Mouse (Mus musculus) heart, embryonic 14.5 days (tissue): ENCODE measurements around the gene Spcs2. TPM values are rescaled to one million over a fixed set of nuclear protein-coding genes. Genes with fewer than 3 reads are reported as not detected.

Source experiments
- ATAC-seq: fragments of 200-750 bp; cut with Nextera tagmentation; 2 replicates; pipeline ENCODE4 v1.8.0; 2017; ENCODE audit warnings: low read depth, moderate TSS enrichment; ENCODE audit not compliant: insufficient number of reproducible peaks, insufficient read depth, low FRiP score
- H3K27ac ChIP-seq, 2 experiments: fragments of 200-500 bp in 1 of 2; fragments of 300-500 bp in 1 of 2; sonication (generic) in 1 of 2; replicated peaks in 1 of 2; 2 replicates each; pipeline ENCODE4 v1.5.1; 2012 to 2014; ENCODE audit warnings: low read depth in 2 of 2, low read length in 2 of 2, control low read depth in 1 of 2, mild to moderate bottlenecking in 1 of 2, mixed read lengths in 1 of 2; ENCODE audit not compliant: control insufficient read depth in 1 of 2, insufficient read depth in 1 of 2
- H3K27me3 ChIP-seq: fragments of 300-500 bp; sonication (generic); 2 replicates; pipeline ENCODE4 v1.6.1; 2014; ENCODE audit warnings: mild to moderate bottlenecking, low read length, control low read depth; ENCODE audit not compliant: control insufficient read depth, insufficient read depth
- H3K36me3 ChIP-seq: fragments of 300-500 bp; sonication (generic); 2 replicates; pipeline ENCODE4 v1.6.1; 2014; ENCODE audit warnings: mild to moderate bottlenecking, control low read depth, low read length, mixed read lengths; ENCODE audit not compliant: control insufficient read depth, insufficient read depth
- H3K4me1 ChIP-seq, 2 experiments: fragments of 200-500 bp in 1 of 2; fragments of 300-500 bp in 1 of 2; sonication (generic) in 1 of 2; 2 replicates each; pipeline ENCODE4 v1.6.1; 2012 to 2014; ENCODE audit warnings: low read length in 2 of 2, control low read depth in 1 of 2, mixed read lengths in 1 of 2; ENCODE audit not compliant: control insufficient read depth in 2 of 2, insufficient read depth in 2 of 2
- H3K4me2 ChIP-seq: fragments of 300-500 bp; sonication (generic); 2 replicates; pipeline ENCODE4 v1.6.1; 2014; ENCODE audit warnings: mild to moderate bottlenecking, low read length
- H3K4me3 ChIP-seq, 2 experiments: fragments of 200-500 bp in 1 of 2; fragments of 300-500 bp in 1 of 2; sonication (generic) in 1 of 2; 2 replicates each; pipeline ENCODE4 v1.5.1; 2012 to 2014; ENCODE audit warnings: low read length in 2 of 2, mild to moderate bottlenecking in 2 of 2, control low read depth in 1 of 2, low read depth in 1 of 2, moderate library complexity in 1 of 2; ENCODE audit not compliant: control insufficient read depth in 1 of 2, insufficient read depth in 1 of 2
- H3K9ac ChIP-seq: fragments of 300-500 bp; sonication (generic); 2 replicates; pipeline ENCODE4 v1.6.1; 2014; ENCODE audit warnings: mild to moderate bottlenecking, low read length
- H3K9me3 ChIP-seq: fragments of 300-500 bp; sonication (generic); 2 replicates; pipeline ENCODE4 v1.6.1; 2016; ENCODE audit warnings: low read length, control low read depth; ENCODE audit not compliant: control insufficient read depth
- WGBS: fragments of 180-500 bp; shearing (Covaris S2); extraction: QIAGEN DNeasy Blood & Tissue Kit; methylation state at CpG from one replicate; pipeline ENCODE4 v1.1.7; 2014; 5-methylcytosine and 5-hydroxymethylcytosine counted together
- polyA plus RNA-seq: library from polyadenylated mRNA; unstranded; fragments of >200 nt; fragmentation: Nextera tagmentation; extraction: Ambion mirVana; gene quantifications from 2 replicates; pipeline ENCODE4 v1.2.1, GENCODE M21; 2014

Spcs2 gene
- polyA plus RNA-seq, 1 experiment from 2014 or later = 169 TPM

DNA sequence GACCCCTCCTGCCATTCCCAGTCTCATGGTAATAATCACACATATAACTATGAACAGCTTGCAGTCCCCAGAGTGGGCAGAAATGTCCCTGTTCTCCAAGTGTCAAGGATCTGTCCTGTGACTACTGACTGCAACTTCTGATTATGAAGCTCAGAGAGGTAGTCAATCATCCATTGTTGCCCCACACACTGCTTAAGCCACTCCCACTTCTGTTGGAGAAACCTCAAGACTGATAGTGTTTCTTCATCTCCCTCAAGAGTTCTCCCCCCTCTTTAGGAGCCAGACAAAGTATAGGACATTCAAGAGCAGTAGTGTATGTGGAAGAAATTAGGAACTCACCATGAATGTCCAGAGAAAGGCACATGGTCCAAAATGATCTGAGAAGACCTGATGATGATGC lies 24.5 kb upstream of the Spcs2 start:
- Histone ChIP-seq H3K4me2 (no peak overlapping the region), H3K4me1 (no peaks in the 10 kb centered on the region; a peak in 1 of 4 replicates), H3K27ac (no peak overlapping the region), H3K4me3 (no peak overlapping the region), H3K9ac (no peak overlapping the region), H3K36me3 (no peaks in the 10 kb centered on the region), H3K27me3 (0 out of 2 replicates have a peak, but pooled peaks cover 3% of the 10 kb centered on the region), H3K9me3 (no peaks in the 10 kb centered on the region)
- no peak for ATAC-seq

DNA sequence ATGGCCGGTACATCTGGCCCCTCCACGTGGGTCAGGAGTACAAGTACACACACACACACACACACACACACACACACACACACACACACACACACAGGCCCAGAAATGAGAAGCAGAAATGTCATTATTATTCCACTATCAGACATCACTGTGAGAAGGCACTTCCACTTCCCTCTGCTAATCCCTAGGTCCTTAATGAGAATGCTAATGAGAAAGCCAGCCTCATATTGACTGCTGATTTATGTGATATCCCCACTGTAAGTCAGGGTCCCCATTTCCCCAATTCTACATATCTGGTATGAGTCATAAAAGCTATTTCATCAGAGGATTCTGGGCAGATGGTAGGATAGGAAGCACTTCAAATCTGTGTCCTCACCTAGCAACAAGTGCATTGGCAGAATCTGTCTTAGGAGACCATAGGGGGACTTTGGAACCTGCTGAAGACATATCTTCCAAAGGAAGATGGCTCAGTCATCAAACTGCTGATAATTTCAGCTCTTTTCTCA lies 24.0 kb upstream of the Spcs2 start:
- no peak overlapping the region for H3K27ac ChIP-seq
- H3K9ac ChIP-seq = no peak overlapping the region
- WGBS = 74% methylated on average over 2 of the region's 2 CpGs
- no peaks in the 10 kb centered on the region for H3K9me3 ChIP-seq
- no peak for ATAC-seq
- H3K4me1 ChIP-seq = no peaks in the 10 kb centered on the region; a peak in 1 of 4 replicates
- H3K4me2 ChIP-seq = no peak overlapping the region
- no peak overlapping the region for H3K4me3 ChIP-seq
- 0 out of 2 replicates have a peak, but pooled peaks cover 3% of the 10 kb centered on the region for H3K27me3 ChIP-seq
- H3K36me3 ChIP-seq = no peaks in the 10 kb centered on the region

DNA sequence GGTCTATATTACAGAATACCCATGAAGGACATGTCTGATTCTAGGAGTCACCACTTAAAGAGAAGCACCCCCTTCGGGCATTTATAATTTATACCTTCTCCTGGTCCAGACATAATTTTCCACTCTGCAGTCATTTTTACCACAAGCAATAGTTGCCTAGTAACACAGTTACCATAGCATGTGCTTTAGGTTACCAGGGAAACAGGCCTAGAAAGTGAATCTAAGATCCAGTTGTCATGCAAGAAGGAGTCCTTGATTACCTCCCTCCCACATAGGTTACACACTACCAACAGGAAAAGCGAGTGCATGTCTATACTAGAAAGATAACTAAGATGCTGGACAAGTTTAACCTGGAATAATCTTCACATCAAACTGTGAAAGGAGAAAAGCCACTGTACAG lies 15.0 kb upstream of the Spcs2 start:
- ATAC-seq = no peak
- no peaks in the 10 kb centered on the region for H3K27me3 ChIP-seq
- no peaks in the 10 kb centered on the region for H3K36me3 ChIP-seq
- no peaks in the 10 kb centered on the region for H3K9me3 ChIP-seq
- peaks cover 2 to 7% of the 10 kb centered on the region in 2 experiments; a peak in 3 of 4 replicates for H3K4me1 ChIP-seq
- H3K4me3 ChIP-seq = no peak overlapping the region
- WGBS = 64% methylated on average over 2 of the region's 2 CpGs
- H3K4me2 ChIP-seq = no peak overlapping the region
- H3K9ac ChIP-seq = no peak overlapping the region
- no peak overlapping the region for H3K27ac ChIP-seq

DNA sequence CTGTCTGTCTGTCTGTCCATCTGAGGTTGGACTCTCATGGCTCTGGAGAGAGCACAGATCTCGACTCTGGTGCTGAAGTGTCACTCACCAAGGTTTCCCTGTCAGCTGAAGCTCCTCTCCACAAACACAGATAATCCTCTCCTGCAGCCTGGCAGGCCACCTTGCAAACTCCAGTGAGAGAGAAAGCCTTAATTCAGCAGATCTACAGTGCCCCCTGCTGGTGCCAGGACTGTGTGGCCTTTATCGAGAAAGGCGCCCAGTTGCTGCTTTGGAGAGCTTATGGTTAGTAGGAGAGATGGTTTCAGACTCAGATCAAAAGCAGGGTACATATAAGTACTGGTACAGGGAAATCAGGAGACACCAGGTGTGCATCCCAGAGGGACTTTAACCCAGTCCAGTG lies 13.1 kb upstream of the Spcs2 start:
- Histone ChIP-seq H3K4me1 (peaks cover 2 to 7% of the 10 kb centered on the region in 2 experiments; a peak in 3 of 4 replicates), H3K27me3 (no peaks in the 10 kb centered on the region), H3K4me3 (no peak overlapping the region), H3K4me2 (no peak overlapping the region; the same call in 1 of the 2 replicates), H3K36me3 (no peaks in the 10 kb centered on the region), H3K27ac (no peak overlapping the region), H3K9me3 (no peaks in the 10 kb centered on the region), H3K9ac (no peak overlapping the region)
- 1% methylated on average over 3 of the region's 3 CpGs for WGBS
- ATAC-seq = peak; percentile 73

DNA sequence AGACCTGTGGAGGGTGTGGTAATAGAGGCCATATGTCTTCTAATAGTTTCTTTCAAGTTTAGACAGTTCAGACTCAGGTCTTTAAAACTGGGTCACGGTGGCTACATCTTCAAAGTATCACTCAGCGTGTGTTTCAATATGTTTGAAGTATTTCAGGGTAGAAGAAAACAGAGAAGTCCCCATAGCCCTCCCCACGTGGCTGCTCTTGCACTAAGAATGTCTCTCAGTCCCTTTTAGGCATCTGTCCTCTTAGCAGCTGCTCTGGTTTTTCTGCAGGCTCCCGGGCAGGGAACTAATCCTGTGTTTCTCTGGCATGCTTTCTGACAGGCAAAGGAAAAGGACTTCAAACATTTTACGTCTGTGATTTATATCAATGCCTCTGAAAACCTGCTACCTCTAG lies 12.6 kb upstream of the Spcs2 start:
- no peak for ATAC-seq
- H3K4me2 ChIP-seq = no peak overlapping the region; the same call in 1 of the 2 replicates
- H3K9ac ChIP-seq = no peak overlapping the region
- 28% methylated on average over 5 of the region's 5 CpGs for WGBS
- no peak overlapping the region for H3K4me3 ChIP-seq
- no peaks in the 10 kb centered on the region for H3K27me3 ChIP-seq
- no peak overlapping the region for H3K27ac ChIP-seq
- no peaks in the 10 kb centered on the region for H3K36me3 ChIP-seq
- H3K4me1 ChIP-seq = peaks cover 2 to 7% of the 10 kb centered on the region in 2 experiments; a peak in 3 of 4 replicates
- no peaks in the 10 kb centered on the region for H3K9me3 ChIP-seq

DNA sequence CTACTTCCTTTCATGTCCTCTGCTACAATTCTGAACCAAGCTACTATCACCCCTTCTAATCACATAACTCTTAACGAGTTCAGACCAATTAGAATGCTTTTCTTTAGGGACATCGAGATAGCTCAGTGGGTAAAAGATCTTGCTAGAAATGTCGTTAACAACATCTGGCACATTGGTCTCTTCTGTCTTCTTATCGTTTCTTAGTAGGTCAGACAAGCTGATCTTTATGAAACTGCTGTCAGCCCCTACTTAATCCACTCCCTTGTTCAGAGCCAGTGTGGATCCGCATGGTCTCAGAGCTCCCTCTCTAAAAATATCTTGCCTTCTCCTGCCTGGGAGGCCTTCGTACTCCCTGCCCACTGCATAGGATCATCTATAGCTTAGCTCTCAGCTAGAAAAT lies 10.7 kb upstream of the Spcs2 start:
- ATAC-seq = no peak
- no peak overlapping the region for H3K9ac ChIP-seq

DNA sequence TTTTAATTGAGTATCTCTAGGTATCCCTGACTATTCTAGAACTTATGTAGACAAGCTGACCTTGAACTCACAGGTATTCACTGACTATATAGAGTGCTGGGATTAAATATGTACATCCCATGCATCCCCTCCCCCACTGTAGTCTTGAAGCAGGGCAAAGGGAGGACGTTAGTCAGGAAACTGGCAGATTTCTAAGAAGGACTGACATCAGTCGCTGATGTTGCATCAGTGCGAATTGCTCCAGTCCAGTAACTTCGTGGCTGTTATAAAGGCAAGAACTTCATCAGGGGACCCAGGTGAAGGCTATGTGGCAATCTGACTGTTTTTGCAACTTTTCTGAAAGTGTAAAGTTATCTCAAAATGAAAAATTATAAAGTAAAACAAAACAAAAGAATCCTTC lies 6.0 kb upstream of the Spcs2 start:
- Histone ChIP-seq H3K9ac (no peak overlapping the region), H3K36me3 (no peaks in the 10 kb centered on the region), H3K9me3 (no peaks in the 10 kb centered on the region), H3K4me3 (no peak overlapping the region), H3K4me1 (peaks cover 5 to 21% of the 10 kb centered on the region in 2 experiments), H3K27me3 (no peaks in the 10 kb centered on the region), H3K4me2 (no peak overlapping the region), H3K27ac (no peak overlapping the region)
- WGBS = 61% methylated on average over 4 of the region's 4 CpGs
- no peak for ATAC-seq

More for the DNA sequence above, 10.7 kb upstream of the Spcs2 start:
- H3K9me3 ChIP-seq = no peaks in the 10 kb centered on the region
- H3K36me3 ChIP-seq = no peaks in the 10 kb centered on the region
- no peak overlapping the region for H3K27ac ChIP-seq
- H3K4me1 ChIP-seq = peaks cover 2 to 7% of the 10 kb centered on the region in 2 experiments; a peak in 3 of 4 replicates
- H3K27me3 ChIP-seq = no peaks in the 10 kb centered on the region
- H3K4me2 ChIP-seq = no peak overlapping the region
- WGBS = 24% methylated on average over 6 of the region's 6 CpGs
- no peak overlapping the region for H3K4me3 ChIP-seq

DNA sequence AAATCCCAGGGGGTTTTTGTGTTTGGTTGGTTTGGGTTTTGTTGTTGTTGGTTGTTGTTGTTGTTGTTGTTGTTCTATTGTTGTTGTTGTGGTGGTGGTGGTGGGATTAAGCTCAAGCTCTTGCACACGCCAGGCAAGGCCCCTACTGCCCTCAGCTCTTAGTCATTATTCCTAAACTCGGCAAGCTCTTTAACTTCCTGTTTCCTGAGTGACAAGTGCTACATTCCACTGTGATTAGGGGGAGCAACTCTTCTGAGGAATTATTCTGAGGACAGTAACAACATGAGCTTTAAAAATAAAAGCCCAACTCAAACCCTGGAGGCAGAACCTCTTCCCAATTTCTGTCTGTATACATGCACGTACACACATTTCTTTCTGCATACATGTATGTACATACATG lies 2.0 kb upstream of the Spcs2 start:
- H3K27ac ChIP-seq = peak overlapping the region; percentile 57 to 66
- WGBS = 28% methylated on average over 3 of the region's 3 CpGs
- no peak overlapping the region for H3K9ac ChIP-seq
- no peak overlapping the region for H3K4me2 ChIP-seq
- ATAC-seq = no peak
- H3K9me3 ChIP-seq = no peaks in the 10 kb centered on the region
- no peak overlapping the region for H3K4me3 ChIP-seq
- no peaks in the 10 kb centered on the region for H3K27me3 ChIP-seq
- H3K36me3 ChIP-seq = no peaks in the 10 kb centered on the region
- H3K4me1 ChIP-seq = peaks cover 9 to 16% of the 10 kb centered on the region in 2 experiments
